Mouse (Mus musculus) bone marrow, adult 2 months (tissue): Measurements from ENCODE around the gene Pspn.

Experiments used
- CTCF ChIP-seq: fragments of 200-500 bp; IDR thresholded peaks from 2 replicates; pipeline ENCODE4 v1.5.1; 2011; ENCODE audit warnings: low read length, control low read depth; ENCODE audit not compliant: control insufficient read depth, insufficient read depth
- POLR2A ChIP-seq: fragments of 200-500 bp; IDR thresholded peaks from 2 replicates; pipeline ENCODE4 v1.6.1; 2011; ENCODE audit warnings: low read depth, mild to moderate bottlenecking, control low read depth, low read length, borderline replicate concordance; ENCODE audit not compliant: control insufficient read depth

DNA sequence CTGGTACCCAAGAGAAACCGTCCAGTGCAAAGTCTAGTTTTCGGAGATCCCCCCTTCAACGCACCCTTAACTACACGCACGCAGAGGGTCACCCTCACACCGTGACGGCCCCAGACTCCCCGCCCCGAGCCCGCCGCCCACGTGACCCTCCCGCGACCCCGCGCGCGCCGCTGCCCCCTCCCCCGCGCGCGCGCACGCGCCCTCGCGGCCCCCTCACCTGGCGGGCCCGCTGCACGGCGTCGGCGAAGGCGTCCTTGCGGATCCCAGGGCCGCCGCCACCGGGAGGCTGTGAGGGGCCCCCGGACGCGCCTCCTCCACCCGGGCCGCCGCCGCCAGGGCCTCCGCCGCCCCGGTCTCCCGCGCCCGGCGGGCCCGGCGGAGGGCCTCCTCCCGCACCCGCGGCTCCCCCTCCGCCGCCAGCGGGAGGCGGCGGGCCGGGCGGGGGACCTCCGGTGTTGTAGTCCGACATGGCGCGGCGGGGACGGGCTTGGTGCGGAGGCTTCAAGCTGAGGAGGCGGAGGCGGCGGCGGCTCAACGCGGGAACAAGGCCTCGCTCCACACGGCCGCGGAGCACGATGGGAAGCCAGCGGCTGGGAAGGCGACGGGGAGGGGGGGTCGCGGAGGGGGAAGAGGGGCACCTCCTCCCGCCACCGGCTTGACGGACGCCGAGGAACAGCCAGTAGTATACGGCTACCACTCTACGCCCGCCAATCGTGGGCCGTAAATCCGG lies 31.3 kb upstream of the Pspn start, which contains the start of gene Khsrp:
- no peak for TF ChIP-seq CTCF
- TF ChIP-seq POLR2A: peak; percentile 47; the same call in 1 of the 2 replicates
